Mouse (Mus musculus) small intestine, adult 2 months (tissue): ENCODE results near the gene R3hdm1. TPM values are rescaled to one million over a fixed set of nuclear protein-coding genes. Genes with fewer than 3 reads are reported as not detected.
"Not testable (repeated sequence)": the region's sequence is repeated elsewhere in the genome, so short reads cannot be mapped to it uniquely, and the experiment has no call there.

Experiments
- H3K27ac ChIP-seq: fragments of 200-500 bp; 2 replicates; pipeline ENCODE4 v1.5.1; 2012; ENCODE audit warnings: low read depth, low read length, control low read depth, inconsistent platforms; ENCODE audit not compliant: insufficient read depth
- H3K27me3 ChIP-seq: fragments of 200-500 bp; 2 replicates; pipeline ENCODE4 v1.6.1; 2012; ENCODE audit warnings: mild to moderate bottlenecking, moderate library complexity, low read length, inconsistent platforms; ENCODE audit not compliant: control insufficient read depth, insufficient read depth
- H3K36me3 ChIP-seq: fragments of 200-500 bp; 2 replicates; pipeline ENCODE4 v1.6.1; 2012; ENCODE audit warnings: mild to moderate bottlenecking, low read length, control low read depth, inconsistent platforms; ENCODE audit not compliant: control insufficient read depth, insufficient read depth
- H3K4me1 ChIP-seq: fragments of 200-500 bp; 2 replicates; pipeline ENCODE4 v1.6.1; 2012; ENCODE audit warnings: low read length, inconsistent platforms, mixed read lengths; ENCODE audit not compliant: control insufficient read depth, insufficient read depth, insufficient read length
- H3K4me3 ChIP-seq: fragments of 200-500 bp; 2 replicates; pipeline ENCODE4 v1.5.1; 2012; ENCODE audit warnings: low read depth, mild to moderate bottlenecking, control low read depth, inconsistent platforms, low read length, moderate library complexity
- CTCF ChIP-seq: fragments of 200-500 bp; IDR thresholded peaks from 2 replicates; pipeline ENCODE4 v1.5.1; 2012; ENCODE audit warnings: low read depth, mild to moderate bottlenecking, control low read depth, inconsistent platforms, low read length, moderate library complexity, mixed read lengths; ENCODE audit not compliant: insufficient replicate concordance, insufficient read length; ENCODE audit errors: extremely low read depth
- POLR2A ChIP-seq: fragments of 200-500 bp; IDR thresholded peaks from 2 replicates; pipeline ENCODE4 v1.6.1; 2012; ENCODE audit warnings: low read depth, mild to moderate bottlenecking, control low read depth, inconsistent platforms, low read length, moderate library complexity
- WGBS: fragments of 180-500 bp; shearing (Covaris S2); methylation state at CpG from one replicate; pipeline ENCODE4 v1.1.7; 2018; 5-methylcytosine and 5-hydroxymethylcytosine counted together
- polyA plus RNA-seq: library from polyadenylated mRNA; depleted of rRNA; stranded (reverse); fragments of >200 nt; gene quantifications from 2 replicates; pipeline ENCODE4 v1.2.3, GENCODE M21; 2012

Gene R3hdm1
- polyA plus RNA-seq, 1 experiment = 39.6 TPM

DNA sequence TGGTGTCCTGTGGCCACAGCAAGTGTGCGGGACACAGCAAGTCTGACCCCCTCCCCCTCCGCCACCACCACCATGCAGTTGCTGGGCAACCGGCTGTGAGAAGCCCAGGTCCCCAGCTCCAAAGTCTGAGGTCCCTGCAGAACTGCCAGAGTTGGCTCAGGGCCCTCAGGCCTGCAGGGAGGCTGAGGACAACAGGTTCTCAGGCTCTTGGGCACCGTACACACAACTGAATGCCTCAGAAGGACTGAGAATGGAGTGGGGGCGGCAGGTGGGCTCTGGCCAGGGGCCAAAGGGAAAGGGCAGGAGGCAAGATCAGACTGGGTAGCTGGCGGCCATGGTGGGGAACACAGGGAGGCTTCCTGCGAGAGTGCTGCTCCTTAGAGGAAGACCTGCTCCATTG is 20.3 kb upstream of the R3hdm1 start:
- H3K36me3 ChIP-seq = no peaks in the 10 kb centered on the region
- no peaks in the 10 kb centered on the region for H3K27me3 ChIP-seq
- WGBS = 82% methylated on average over 7 of the region's 7 CpGs
- H3K27ac ChIP-seq = no peak overlapping the region
- no peak overlapping the region for H3K4me3 ChIP-seq
- TF ChIP-seq POLR2A (no peak), CTCF (no peak)
- H3K4me1 ChIP-seq = peaks cover 10% of the 10 kb centered on the region

DNA sequence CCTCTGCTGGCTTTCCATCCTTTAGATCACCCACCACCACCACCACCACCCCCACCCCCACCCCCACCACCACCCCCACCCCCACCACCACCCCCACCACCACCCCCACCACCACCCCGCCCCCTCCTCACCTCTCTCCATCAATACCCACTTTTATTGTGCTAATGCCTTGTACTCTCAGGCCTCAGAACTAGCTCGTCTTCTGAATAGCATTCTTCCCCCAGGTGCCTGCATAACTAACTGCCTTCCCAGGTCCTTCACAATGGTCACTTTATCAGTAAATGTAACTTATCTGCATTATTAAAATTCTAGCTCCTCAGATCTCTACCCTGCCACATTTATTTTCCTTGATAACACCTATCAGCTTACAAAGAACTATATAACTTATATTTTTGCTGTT is 8.4 kb upstream of the R3hdm1 start:
- TF ChIP-seq CTCF = no peak
- no peak for TF ChIP-seq POLR2A
- 91% methylated on average over 2 of the region's 2 CpGs for WGBS
- Histone ChIP-seq H3K4me3 (no peak overlapping the region), H3K4me1 (no peaks in the 10 kb centered on the region), H3K36me3 (no peaks in the 10 kb centered on the region), H3K27ac (no peak overlapping the region), H3K27me3 (no peaks in the 10 kb centered on the region)

DNA sequence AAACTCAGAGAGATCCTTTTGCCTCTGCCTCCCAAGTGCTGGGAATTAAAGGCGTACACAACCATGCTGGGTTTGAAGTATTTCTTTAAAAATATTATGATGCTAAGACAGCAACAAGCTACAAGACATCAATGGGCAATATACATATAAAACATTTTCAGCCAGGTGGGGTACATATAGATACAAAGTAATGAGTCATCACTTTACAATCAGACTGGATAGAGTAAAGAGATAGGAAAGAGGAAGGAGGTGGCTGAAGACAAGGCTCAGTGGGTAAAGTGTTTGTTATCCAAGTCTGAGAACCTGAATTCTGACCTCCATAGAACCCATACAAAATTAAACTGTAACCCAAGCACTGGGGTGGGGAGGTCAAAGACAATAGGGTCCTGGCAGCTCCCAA is 4.8 kb upstream of the R3hdm1 start:
- WGBS = 92% methylated on average over 1 of the region's 1 CpGs
- no peaks in the 10 kb centered on the region for H3K27me3 ChIP-seq
- H3K27ac ChIP-seq = no peak overlapping the region
- H3K4me3 ChIP-seq = no peak overlapping the region
- H3K36me3 ChIP-seq = no peaks in the 10 kb centered on the region
- TF ChIP-seq CTCF = no peak
- TF ChIP-seq POLR2A = no peak
- no peaks in the 10 kb centered on the region for H3K4me1 ChIP-seq

DNA sequence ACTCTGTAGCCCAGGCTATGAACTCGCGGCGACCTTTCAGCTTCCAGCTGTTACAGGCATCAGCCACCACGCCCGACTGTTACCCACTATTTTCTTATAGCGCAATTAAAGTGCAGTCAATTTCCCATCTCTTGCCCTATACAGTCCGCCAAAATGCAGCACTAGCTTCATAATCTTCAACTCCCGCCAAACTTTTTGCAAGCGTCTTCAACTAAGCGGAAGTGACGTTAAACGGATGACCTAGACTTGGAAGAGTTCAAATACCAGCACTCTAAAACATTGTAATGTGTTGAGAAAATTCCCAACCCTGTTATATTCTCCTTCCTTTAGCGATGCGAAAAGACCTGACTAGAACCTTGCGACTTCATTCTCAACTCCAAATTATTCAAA is 855 bp upstream of the R3hdm1 start:
- H3K4me3 ChIP-seq = peak overlapping the region; percentile 66
- no peak for TF ChIP-seq POLR2A
- no peak for TF ChIP-seq CTCF
- H3K36me3 ChIP-seq = no peaks in the 10 kb centered on the region
- H3K4me1 ChIP-seq = no peaks in the 10 kb centered on the region
- WGBS = 0% methylated on average over 15 of the region's 15 CpGs
- H3K27ac ChIP-seq = peak overlapping the region; percentile 90; the same call in 1 of the 2 replicates
- H3K27me3 ChIP-seq = no peaks in the 10 kb centered on the region

DNA sequence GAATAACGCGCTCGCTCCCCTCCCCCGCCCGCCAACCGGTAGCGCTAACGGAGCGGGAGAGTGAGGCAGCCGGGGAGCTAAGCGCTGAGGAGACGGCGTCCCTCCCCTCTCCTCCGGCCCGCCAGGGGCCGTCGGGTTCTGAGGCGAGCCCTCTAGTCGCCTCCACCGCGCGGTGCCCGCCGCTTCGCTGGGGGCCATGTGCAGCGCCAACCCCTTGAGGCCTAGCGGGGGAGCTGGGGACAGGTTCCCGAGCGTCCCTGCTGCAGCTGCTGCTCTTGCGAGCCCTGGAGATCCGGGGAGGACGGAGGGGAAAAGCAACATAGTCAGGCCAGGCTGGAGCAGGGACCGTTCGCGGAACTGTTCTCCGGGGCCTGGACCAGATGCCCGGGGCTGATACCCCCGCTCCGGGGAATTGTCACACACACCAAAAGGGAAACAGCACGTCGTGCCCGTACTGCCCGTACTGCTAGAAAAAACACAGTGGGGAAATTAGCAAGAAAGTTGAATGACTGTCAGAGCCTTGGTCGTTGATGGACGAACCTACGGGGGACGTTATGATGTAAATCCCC is 503 bp downstream of the R3hdm1 start:
- Histone ChIP-seq H3K27ac (peak overlapping the region; percentile 70), H3K36me3 (no peaks in the 10 kb centered on the region), H3K4me1 (no peaks in the 10 kb centered on the region), H3K4me3 (peak overlapping the region; percentile 99), H3K27me3 (no peaks in the 10 kb centered on the region)
- under 1% methylated on average over 47 of the region's 47 CpGs for WGBS
- TF ChIP-seq CTCF (no peak), POLR2A (no peak)

DNA sequence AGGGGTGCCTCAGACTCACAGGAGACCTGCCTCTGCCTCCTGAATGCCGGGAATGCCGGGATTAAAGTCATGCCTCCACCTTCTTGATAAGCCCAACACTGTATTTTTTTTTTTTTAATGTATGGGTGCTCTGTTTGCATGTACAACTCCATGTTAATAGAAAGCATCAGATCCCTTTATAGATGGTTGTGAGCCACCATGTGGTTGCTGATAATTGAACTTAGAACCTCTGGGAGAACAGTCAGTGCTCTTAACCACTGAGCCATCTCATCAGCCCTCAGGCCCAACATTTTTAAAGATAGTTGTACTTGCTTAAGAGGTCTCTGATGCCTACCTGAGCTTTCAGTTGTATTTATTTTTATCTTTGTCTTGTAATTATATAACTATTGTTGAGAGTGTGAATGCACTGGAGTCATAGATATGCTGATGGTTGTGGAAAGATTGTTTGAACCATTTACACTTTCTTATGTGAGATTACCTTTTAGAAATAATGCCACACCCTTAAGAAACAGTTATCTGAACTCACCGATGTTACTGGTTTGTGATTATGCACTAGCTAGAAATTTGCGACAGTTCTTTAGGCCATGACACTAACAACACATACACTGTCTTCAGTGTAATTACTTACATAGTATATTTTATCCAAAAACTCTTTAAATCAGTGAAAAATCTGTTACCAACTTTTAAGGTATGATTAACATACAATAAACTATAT is 18.0 kb downstream of the R3hdm1 start:
- no peaks in the 10 kb centered on the region for H3K36me3 ChIP-seq
- TF ChIP-seq POLR2A (no peak), CTCF (no peak)
- H3K27me3 ChIP-seq = no peaks in the 10 kb centered on the region
- no peak overlapping the region for H3K27ac ChIP-seq
- no peaks in the 10 kb centered on the region for H3K4me1 ChIP-seq
- 74% methylated on average over 4 of the region's 4 CpGs for WGBS
- no peak overlapping the region for H3K4me3 ChIP-seq

DNA sequence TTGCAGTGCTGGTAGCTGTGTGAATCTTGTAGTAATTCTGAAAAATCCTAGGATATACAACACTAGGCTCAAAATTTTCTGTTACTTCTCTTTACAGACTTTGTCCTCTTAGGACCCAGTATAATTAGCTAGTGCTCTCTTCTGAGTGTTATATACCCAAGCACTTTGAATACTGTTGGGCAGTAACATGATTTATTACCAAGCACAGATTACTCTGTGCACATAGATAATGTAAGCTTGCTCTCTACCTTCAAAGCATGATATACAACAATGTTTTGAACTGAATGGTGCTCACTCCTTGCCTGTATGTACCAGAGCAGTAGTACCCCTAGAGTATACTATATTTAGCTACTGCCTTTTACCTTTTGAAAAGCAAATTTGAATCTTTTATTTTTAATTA is 33.1 kb downstream of the R3hdm1 start:
- H3K4me1 ChIP-seq, H3K4me3 ChIP-seq, H3K27ac ChIP-seq, H3K27me3 ChIP-seq, H3K36me3 ChIP-seq: not testable (repeated sequence)
